Mouse (Mus musculus) cerebellum, postnatal 36 days (tissue): ENCODE measurements around the gene Gpank1.
"Not testable (repeated sequence)": the region's sequence is repeated elsewhere in the genome, so short reads cannot be mapped to it uniquely, and the experiment has no call there.

Experiments
- DNase-seq, 2 experiments: peaks; one replicate each; pipeline ENCODE4 v3.0.0; 2021 to 2022; ENCODE audit warnings: mixed read lengths in 2 of 2

Gene Gpank1

GRCm38 (mm10) chr17:35100196-35100765, 21.0 kb upstream of the Gpank1 start:
- no peak for DNase-seq

GRCm38 (mm10) chr17:35101161-35101560, 20.1 kb upstream of the Gpank1 start:
- DNase-seq = no peak

GRCm38 (mm10) chr17:35102299-35102698, 19.0 kb upstream of the Gpank1 start:
- no peak for DNase-seq

- DNase-seq = no peak
Observed at GRCm38 (mm10) chr17:35103221-35103690, 18.0 kb upstream of the Gpank1 start.

- no peak for DNase-seq
Observed at GRCm38 (mm10) chr17:35104079-35104478, 17.2 kb upstream of the Gpank1 start.

- DNase-seq = no peak
Observed at GRCm38 (mm10) chr17:35104754-35105153, 16.5 kb upstream of the Gpank1 start.

GRCm38 (mm10) chr17:35105740-35106389, 15.4 kb upstream of the Gpank1 start:
- DNase-seq = peak; percentile 68 to 69

- DNase-seq = no peak
Observed at GRCm38 (mm10) chr17:35106522-35106921, 14.7 kb upstream of the Gpank1 start.

GRCm38 (mm10) chr17:35108097-35108496, 13.2 kb upstream of the Gpank1 start, which contains the start of gene Ly6g5c:
TSS of gene Ly6g5c (plus strand) at chr17:35108279.
- peak; percentile 54 to 58 for DNase-seq

GRCm38 (mm10) chr17:35111774-35112173, 9.5 kb upstream of the Gpank1 start:
- DNase-seq = no peak

GRCm38 (mm10) chr17:35115046-35116019, 5.9 kb upstream of the Gpank1 start, which contains the start of gene Ly6g5b:
TSS of gene Ly6g5b (minus strand) at chr17:35115428.
- DNase-seq = no peak

GRCm38 (mm10) chr17:35120745-35121142, 511 bp upstream of the Gpank1 start:
- peak in 1 of 2 experiments; percentile 55 for DNase-seq

GRCm38 (mm10) chr17:35121871-35122303, 632 bp downstream of the Gpank1 start, which contains the start of gene Csnk2b:
TSS of gene Csnk2b (minus strand) at chr17:35122053.
- DNase-seq = peak; percentile 66 to 77

- DNase-seq = not testable (repeated sequence)
Observed at GRCm38 (mm10) chr17:35123287-35123686, 2.0 kb downstream of the Gpank1 start.

- DNase-seq = not testable (repeated sequence)
Observed at GRCm38 (mm10) chr17:35124261-35124896, 3.1 kb downstream of the Gpank1 start.

GRCm38 (mm10) chr17:35125081-35125480, 3.8 kb downstream of the Gpank1 start:
- no peak for DNase-seq

GRCm38 (mm10) chr17:35125578-35125977, 4.3 kb downstream of the Gpank1 start:
- no peak for DNase-seq

- peak; percentile 63 to 69 for DNase-seq
Observed at GRCm38 (mm10) chr17:35126206-35126611, 5.0 kb downstream of the Gpank1 start, which contains the start of gene D17H6S53E. TSS of gene D17H6S53E (plus strand) at chr17:35126373.

- DNase-seq = no peak
Observed at GRCm38 (mm10) chr17:35127017-35127416, 5.8 kb downstream of the Gpank1 start.

- no peak for DNase-seq
Observed at GRCm38 (mm10) chr17:35128996-35129395, 7.7 kb downstream of the Gpank1 start.

- no peak for DNase-seq
Observed at GRCm38 (mm10) chr17:35131038-35131437, 9.8 kb downstream of the Gpank1 start.

GRCm38 (mm10) chr17:35131500-35132173, 10.4 kb downstream of the Gpank1 start, which contains the start of gene Apom:
TSS of gene Apom (minus strand) at chr17:35132050.
- no peak for DNase-seq
